Mouse (Mus musculus): ENCODE measurements around the gene Prlh. TPM values are rescaled to one million over a fixed set of nuclear protein-coding genes. Genes with fewer than 3 reads are reported as not detected.

The Prlh gene
- polyA plus RNA-seq, 1 experiment from 2014 or later: not detected

DNA sequence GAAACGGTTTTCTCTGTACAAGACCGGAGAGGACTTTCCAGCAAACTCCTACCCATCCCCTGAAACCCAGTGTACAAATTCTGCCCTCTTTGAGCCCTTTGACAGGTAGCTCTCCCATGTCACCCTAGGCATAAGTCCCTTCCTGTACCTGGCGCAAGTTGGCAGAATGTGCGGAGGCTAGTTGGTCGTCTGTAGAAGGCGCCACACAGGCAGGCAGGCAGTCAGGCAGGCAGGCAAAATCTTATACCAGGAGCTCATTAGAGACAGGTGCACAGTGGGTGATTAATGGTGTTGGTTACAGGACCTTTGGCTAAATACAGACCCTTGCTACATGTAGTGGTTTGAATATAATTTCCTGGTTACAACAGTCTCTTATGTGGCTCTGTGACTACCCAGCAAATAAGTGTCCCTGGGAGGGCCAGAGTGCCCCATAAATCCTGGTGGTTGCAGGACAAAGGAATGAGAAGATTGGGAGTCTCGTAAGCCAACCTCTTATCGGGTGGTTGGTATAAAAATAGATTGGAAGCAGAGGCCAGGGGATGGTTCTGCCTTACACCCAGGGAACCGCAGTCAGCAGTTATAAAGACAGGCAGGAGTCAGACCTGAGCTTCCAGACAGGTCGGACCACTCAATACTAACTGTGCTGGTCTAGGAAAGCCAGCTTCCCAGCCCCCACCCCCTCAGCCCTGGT is 47.1 kb downstream of the Prlh start:
- Histone ChIP-seq H3K4me2 (peak overlapping the region; percentile 86), H3K4me1 (ENCODE audit: control insufficient read depth, insufficient read depth, low read length) (peaks cover 34% of the 10 kb centered on the region), H3K4me3 (ENCODE audit: low read depth, low read length) (peak overlapping the region; percentile 90), H3K27ac (ENCODE audit: low read depth, low read length) (peak overlapping the region; percentile 93), H3K27me3 (ENCODE audit: control insufficient read depth, insufficient read depth, low read length) (no peaks in the 10 kb centered on the region), H3K36me3 (ENCODE audit: control insufficient read depth, insufficient read depth, low read length) (no peaks in the 10 kb centered on the region), H3K9ac (ENCODE audit: low read depth, low read length) (peak overlapping the region; percentile 98), H3K9me3 (replicated peaks; ENCODE audit: control insufficient read depth, low read length) (no peaks in the 10 kb centered on the region)
- 46% methylated on average over 10 of the region's 10 CpGs for WGBS (ENCODE audit: insufficient replicate concordance)
- ATAC-seq (replicated peaks; ENCODE audit: insufficient number of reproducible peaks, low FRiP score, low TSS enrichment): peak; percentile 37; the same call in 1 of the 2 replicates

DNA sequence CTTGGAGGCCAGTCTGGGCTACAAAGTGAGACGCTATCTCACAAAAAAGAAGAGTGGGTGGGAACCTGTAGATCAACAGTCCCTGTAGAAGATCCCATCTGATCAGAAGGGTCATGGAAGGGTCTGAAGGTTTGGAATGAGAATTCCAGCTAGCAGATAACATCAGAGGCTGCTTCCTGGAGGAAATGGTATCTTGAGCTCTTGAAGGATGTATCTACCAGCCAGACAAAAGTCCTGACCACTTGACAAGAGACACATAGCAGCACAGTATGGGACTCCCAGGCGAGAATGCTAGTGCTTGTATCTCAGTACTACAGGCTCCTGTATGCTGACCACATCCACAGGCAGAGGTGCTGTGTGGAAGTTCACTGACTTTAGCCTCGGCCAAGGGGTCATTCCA is 48.2 kb downstream of the Prlh start:
- Histone ChIP-seq H3K4me1 (ENCODE audit: control insufficient read depth, insufficient read depth, low read length) (peaks cover 35% of the 10 kb centered on the region), H3K9ac (ENCODE audit: low read depth, low read length) (peak overlapping the region; percentile 62), H3K27me3 (ENCODE audit: control insufficient read depth, insufficient read depth, low read length) (no peaks in the 10 kb centered on the region), H3K36me3 (ENCODE audit: control insufficient read depth, insufficient read depth, low read length) (no peaks in the 10 kb centered on the region), H3K4me3 (ENCODE audit: low read depth, low read length) (peak overlapping the region; percentile 90), H3K4me2 (peak overlapping the region; percentile 86), H3K27ac (ENCODE audit: low read depth, low read length) (peak overlapping the region; percentile 93), H3K9me3 (replicated peaks; ENCODE audit: control insufficient read depth, low read length) (no peaks in the 10 kb centered on the region)
- no peak for ATAC-seq (replicated peaks; ENCODE audit: insufficient number of reproducible peaks, low FRiP score, low TSS enrichment)
- 33% methylated on average over 3 of the region's 3 CpGs for WGBS (ENCODE audit: insufficient replicate concordance)

DNA sequence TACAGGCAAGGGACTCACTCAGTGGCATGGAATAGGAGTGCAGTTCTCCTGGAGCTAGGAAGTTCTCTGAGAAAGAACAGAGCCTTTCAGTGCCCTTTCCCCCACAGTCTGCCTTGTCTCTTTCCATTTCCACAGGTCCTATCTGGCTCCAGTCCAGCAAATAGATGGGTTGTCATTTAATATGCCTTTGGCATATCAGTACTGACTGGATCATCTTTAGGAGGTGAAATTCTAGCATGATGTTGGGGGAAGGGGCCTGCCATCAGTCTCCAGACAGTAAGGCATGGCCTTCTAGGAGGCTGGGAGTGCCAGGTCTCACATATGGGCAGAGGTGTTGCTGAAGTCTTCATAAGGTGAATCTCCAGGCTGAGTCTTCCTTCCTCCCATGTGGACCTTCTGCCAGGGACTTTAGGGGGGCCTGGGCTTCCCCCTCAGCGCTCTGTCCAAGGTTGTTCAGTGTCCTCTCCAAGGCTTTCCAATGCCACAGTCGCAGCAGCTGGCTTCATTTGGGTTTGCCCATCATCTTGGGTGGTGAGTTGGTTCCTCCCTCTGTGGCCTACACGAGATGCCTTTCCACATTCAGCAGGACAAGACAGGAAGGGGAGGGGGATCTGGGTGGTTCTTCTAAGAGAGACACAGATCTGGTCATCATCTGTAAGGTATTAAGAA is 49.1 kb downstream of the Prlh start:
- H3K4me3 ChIP-seq (ENCODE audit: low read depth, low read length): no peak overlapping the region
- H3K9ac ChIP-seq (ENCODE audit: low read depth, low read length): peak overlapping the region; percentile 62
- ATAC-seq (replicated peaks; ENCODE audit: insufficient number of reproducible peaks, low FRiP score, low TSS enrichment): no peak
- H3K9me3 ChIP-seq (replicated peaks; ENCODE audit: control insufficient read depth, low read length): no peaks in the 10 kb centered on the region
- peaks cover 38% of the 10 kb centered on the region for H3K4me1 ChIP-seq (ENCODE audit: control insufficient read depth, insufficient read depth, low read length)
- H3K4me2 ChIP-seq: peak overlapping the region; percentile 86
- peak overlapping the region; percentile 93 for H3K27ac ChIP-seq (ENCODE audit: low read depth, low read length)
- WGBS (ENCODE audit: insufficient replicate concordance): 70% methylated on average over 3 of the region's 3 CpGs
- no peaks in the 10 kb centered on the region for H3K27me3 ChIP-seq (ENCODE audit: control insufficient read depth, insufficient read depth, low read length)
- H3K36me3 ChIP-seq (ENCODE audit: control insufficient read depth, insufficient read depth, low read length): no peaks in the 10 kb centered on the region

DNA sequence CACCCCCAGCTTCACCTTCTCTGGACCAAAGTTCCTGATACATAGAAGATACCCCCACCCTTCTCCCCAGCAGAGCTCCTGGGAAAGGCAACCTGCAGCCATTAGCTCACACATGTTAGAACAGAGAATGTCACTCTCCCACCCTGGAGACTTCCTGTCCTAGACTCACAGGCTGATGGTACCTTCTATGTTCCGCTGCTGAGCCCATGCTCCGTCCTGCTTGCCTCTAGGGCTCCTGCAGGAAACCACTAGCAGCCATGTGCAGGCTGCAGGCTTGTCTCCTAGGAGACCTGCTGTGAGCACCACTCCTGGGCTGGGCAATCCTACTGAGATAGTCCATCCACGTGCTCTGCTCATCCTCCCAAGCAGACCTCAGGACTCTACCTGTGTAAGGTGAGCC is 49.7 kb downstream of the Prlh start:
- ATAC-seq (replicated peaks; ENCODE audit: insufficient number of reproducible peaks, low FRiP score, low TSS enrichment): no peak
- H3K27me3 ChIP-seq (ENCODE audit: control insufficient read depth, insufficient read depth, low read length): no peaks in the 10 kb centered on the region
- H3K36me3 ChIP-seq (ENCODE audit: control insufficient read depth, insufficient read depth, low read length): no peaks in the 10 kb centered on the region
- no peak overlapping the region for H3K4me3 ChIP-seq (ENCODE audit: low read depth, low read length)
- H3K9ac ChIP-seq (ENCODE audit: low read depth, low read length): no peak overlapping the region
- H3K9me3 ChIP-seq (replicated peaks; ENCODE audit: control insufficient read depth, low read length): no peaks in the 10 kb centered on the region
- no peak overlapping the region for H3K4me2 ChIP-seq
- no peak overlapping the region for H3K27ac ChIP-seq (ENCODE audit: low read depth, low read length)
- WGBS (ENCODE audit: insufficient replicate concordance): 70% methylated on average over 3 of the region's 3 CpGs
- H3K4me1 ChIP-seq (ENCODE audit: control insufficient read depth, insufficient read depth, low read length): peaks cover 38% of the 10 kb centered on the region

Other genes starting within 250 kb of the Prlh start
- 5.3 and 6.8 TPM in 2 replicates for gene Col6a3, start 109.1 kb upstream of the Prlh start, polyA plus RNA-seq (2014; fragmentation: Nextera tagmentation; extraction: Ambion mirVana)
- gene Mlph, start 38.0 kb upstream of the Prlh start, polyA plus RNA-seq (2014; fragmentation: Nextera tagmentation; extraction: Ambion mirVana): 0.16 TPM in 1 of 2 replicates, not detected in the other
- gene Rab17, start 16.6 kb downstream of the Prlh start, polyA plus RNA-seq (2014; fragmentation: Nextera tagmentation; extraction: Ambion mirVana): 0.63 TPM in 1 of 2 replicates, not detected in the other
- gene Lrrfip1, start 45.6 kb downstream of the Prlh start, polyA plus RNA-seq (2014; fragmentation: Nextera tagmentation; extraction: Ambion mirVana): 115 and 138 TPM in 2 replicates
- 1.9 and 2.4 TPM in 2 replicates for gene Rbm44, start 192.0 kb downstream of the Prlh start, polyA plus RNA-seq (2014; fragmentation: Nextera tagmentation; extraction: Ambion mirVana)
- 23.5 and 28.2 TPM in 2 replicates for gene Ramp1, start 226.7 kb downstream of the Prlh start, polyA plus RNA-seq (2014; fragmentation: Nextera tagmentation; extraction: Ambion mirVana)